Mouse (Mus musculus) naive thymus-derived CD4-positive, alpha-beta T cell, adult 2 months (primary cell): ENCODE measurements around the gene 4921536K21Rik.

Experiments used
- DNase-seq: peaks from one replicate; pipeline ENCODE4 v3.0.0-alpha.2; 2011; ENCODE audit warnings: low read depth

The 4921536K21Rik gene

GRCm38 (mm10) chr11:3894406-3895281 is at the start of gene 4921536K21Rik, which contains the start of gene Dusp18:
TSS of gene 4921536K21Rik (minus strand) at chr11:3895098.
TSS of gene Dusp18 (plus strand) at chr11:3895240.
- peak; percentile 92 for DNase-seq

GRCm38 (mm10) chr11:3941371-3941770 is 46.5 kb upstream of the 4921536K21Rik start:
- no peak for DNase-seq

- DNase-seq = no peak
Measured at GRCm38 (mm10) chr11:3937321-3937874, 42.5 kb upstream of the 4921536K21Rik start.

GRCm38 (mm10) chr11:3936318-3936717 is 41.4 kb upstream of the 4921536K21Rik start:
- DNase-seq = no peak

GRCm38 (mm10) chr11:3935135-3935534 is 40.2 kb upstream of the 4921536K21Rik start:
- DNase-seq = no peak

- no peak for DNase-seq
Measured at GRCm38 (mm10) chr11:3933756-3934285, 38.9 kb upstream of the 4921536K21Rik start.

- peak; percentile 79 for DNase-seq
Measured at GRCm38 (mm10) chr11:3931511-3932211, 36.8 kb upstream of the 4921536K21Rik start, which contains the start of gene Tcn2. TSS of gene Tcn2 (minus strand) at chr11:3932159.

- DNase-seq = no peak
Measured at GRCm38 (mm10) chr11:3930931-3931330, 36.0 kb upstream of the 4921536K21Rik start.

- no peak for DNase-seq
Measured at GRCm38 (mm10) chr11:3930019-3930418, 35.1 kb upstream of the 4921536K21Rik start.

GRCm38 (mm10) chr11:3925916-3926315 is 31.0 kb upstream of the 4921536K21Rik start:
- DNase-seq = no peak

- no peak for DNase-seq
Measured at GRCm38 (mm10) chr11:3922731-3923130, 27.8 kb upstream of the 4921536K21Rik start.

GRCm38 (mm10) chr11:3922115-3922514 is 27.2 kb upstream of the 4921536K21Rik start:
- DNase-seq = no peak

- DNase-seq = peak; percentile 72
Measured at GRCm38 (mm10) chr11:3921281-3921850, 26.5 kb upstream of the 4921536K21Rik start.

- DNase-seq = no peak
Measured at GRCm38 (mm10) chr11:3920476-3920875, 25.6 kb upstream of the 4921536K21Rik start.

GRCm38 (mm10) chr11:3918738-3919137 is 23.8 kb upstream of the 4921536K21Rik start:
- peak; percentile 49 for DNase-seq

GRCm38 (mm10) chr11:3914109-3914840 is 19.4 kb upstream of the 4921536K21Rik start, which contains the start of gene Slc35e4:
TSS of gene Slc35e4 (minus strand) at chr11:3914664.
- peak; percentile 86 for DNase-seq

GRCm38 (mm10) chr11:3913316-3914108 is 18.6 kb upstream of the 4921536K21Rik start:
- DNase-seq = peak; percentile 81

- DNase-seq = no peak
Measured at GRCm38 (mm10) chr11:3912875-3913271, 18.0 kb upstream of the 4921536K21Rik start.

- DNase-seq = no peak
Measured at GRCm38 (mm10) chr11:3912100-3912874, 17.4 kb upstream of the 4921536K21Rik start.
